Mouse (Mus musculus): ENCODE results near the gene Acat1. TPM values are rescaled to one million over a fixed set of nuclear protein-coding genes. Genes with fewer than 3 reads are reported as not detected.

The Acat1 gene
- polyA plus RNA-seq, 1 experiment = 28.3 TPM

DNA sequence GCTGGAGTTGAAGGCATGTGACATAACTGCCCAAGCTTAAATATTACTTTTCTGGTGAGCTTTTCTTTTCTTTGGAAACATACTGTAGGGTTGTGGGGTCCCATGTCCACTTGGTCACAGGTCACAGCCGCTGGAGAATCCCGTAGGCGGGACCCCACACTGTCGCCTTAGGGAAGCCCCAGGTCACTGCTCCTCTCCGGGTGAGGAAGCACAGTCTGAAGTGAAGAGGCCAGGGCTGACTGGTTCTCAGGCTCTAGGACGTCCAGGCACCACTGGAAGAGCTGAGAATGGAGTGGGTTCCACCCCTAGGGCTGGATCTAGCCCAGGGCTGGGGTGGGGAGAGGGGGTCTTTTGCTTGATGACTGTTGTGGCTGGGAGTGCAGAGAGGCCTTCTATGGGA lies 11.6 kb downstream of the Acat1 start:
- Histone ChIP-seq H3K79me3 (ENCODE audit: low read depth) (peaks cover 7% of the 10 kb centered on the region), H3K27me3 (ENCODE audit: control insufficient read depth, insufficient read depth, insufficient read length) (no peaks in the 10 kb centered on the region), H3K36me3 (ENCODE audit: control insufficient read depth, insufficient read depth) (peaks cover 4% of the 10 kb centered on the region), H3K4me3 (ENCODE audit: insufficient read depth, poor library complexity, severe bottlenecking) (no peak overlapping the region), H3ac (ENCODE audit: control insufficient read depth, insufficient read length, low read depth) (no peak overlapping the region), H3K79me2 (ENCODE audit: control insufficient read depth, insufficient read depth) (peaks cover 23% of the 10 kb centered on the region)
- no peak for TF ChIP-seq FOSL1 (IDR thresholded peaks at IDR 0.05; ENCODE audit: insufficient read depth, low read length, poor library complexity, severe bottlenecking)
- no peak for TF ChIP-seq USF1 (IDR thresholded peaks at IDR 0.05; ENCODE audit: low read depth)
- TF ChIP-seq MAX (IDR thresholded peaks at IDR 0.05) = no peak
- TF ChIP-seq CTCF (IDR thresholded peaks at IDR 0.05; ENCODE audit: control insufficient read depth, insufficient read depth, insufficient read length) = no peak
- no peak for TF ChIP-seq MYOG (IDR thresholded peaks at IDR 0.05; ENCODE audit: control insufficient read depth, extremely low read depth, insufficient read length)
- no peak for TF ChIP-seq CEBPB (IDR thresholded peaks at IDR 0.05; ENCODE audit: low read depth)
- TF ChIP-seq MYOD1 (IDR thresholded peaks at IDR 0.05; ENCODE audit: control insufficient read depth, insufficient read length, low read depth) = no peak

DNA sequence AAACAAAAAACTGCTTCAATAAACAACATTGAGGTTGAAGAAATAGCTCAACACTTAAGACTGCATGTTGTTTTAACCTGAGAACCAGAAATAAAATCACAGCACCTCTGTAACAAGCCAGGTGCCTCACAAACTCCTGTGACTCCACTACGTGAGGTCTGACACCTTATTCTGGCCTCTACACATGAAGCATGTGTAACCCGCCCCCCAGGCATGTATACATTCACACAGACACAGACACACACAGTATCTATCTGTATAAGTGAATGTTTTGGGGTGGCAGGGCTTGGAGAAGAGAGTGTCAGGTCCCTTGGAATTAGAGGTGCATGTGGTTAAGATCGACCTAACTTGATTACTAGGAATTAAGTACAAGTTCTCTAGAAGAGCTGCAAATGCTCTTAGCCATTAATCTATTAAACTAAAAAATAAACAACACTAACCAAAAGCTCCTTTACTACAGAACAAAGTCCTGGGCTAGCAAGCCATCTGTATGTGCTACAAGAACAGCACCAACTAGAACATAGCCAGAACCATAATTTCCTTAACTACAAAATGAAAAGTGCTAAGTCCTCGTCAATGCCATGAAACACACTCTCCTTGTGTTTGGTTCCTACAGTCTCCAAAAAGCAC lies 13.1 kb downstream of the Acat1 start:
- Histone ChIP-seq H3K36me3 (ENCODE audit: control insufficient read depth, insufficient read depth) (peaks cover 10% of the 10 kb centered on the region), H3K27me3 (ENCODE audit: control insufficient read depth, insufficient read depth, insufficient read length) (no peaks in the 10 kb centered on the region), H3K79me2 (ENCODE audit: control insufficient read depth, insufficient read depth) (peaks cover 17% of the 10 kb centered on the region), H3K4me3 (ENCODE audit: insufficient read depth, poor library complexity, severe bottlenecking) (no peak overlapping the region), H3K79me3 (ENCODE audit: low read depth) (peaks cover 7% of the 10 kb centered on the region), H3ac (ENCODE audit: control insufficient read depth, insufficient read length, low read depth) (no peak overlapping the region)
- TF ChIP-seq FOSL1 (IDR thresholded peaks at IDR 0.05; ENCODE audit: insufficient read depth, low read length, poor library complexity, severe bottlenecking) (no peak), USF1 (IDR thresholded peaks at IDR 0.05; ENCODE audit: low read depth) (no peak), CTCF (IDR thresholded peaks at IDR 0.05; ENCODE audit: control insufficient read depth, insufficient read depth, insufficient read length) (no peak)

DNA sequence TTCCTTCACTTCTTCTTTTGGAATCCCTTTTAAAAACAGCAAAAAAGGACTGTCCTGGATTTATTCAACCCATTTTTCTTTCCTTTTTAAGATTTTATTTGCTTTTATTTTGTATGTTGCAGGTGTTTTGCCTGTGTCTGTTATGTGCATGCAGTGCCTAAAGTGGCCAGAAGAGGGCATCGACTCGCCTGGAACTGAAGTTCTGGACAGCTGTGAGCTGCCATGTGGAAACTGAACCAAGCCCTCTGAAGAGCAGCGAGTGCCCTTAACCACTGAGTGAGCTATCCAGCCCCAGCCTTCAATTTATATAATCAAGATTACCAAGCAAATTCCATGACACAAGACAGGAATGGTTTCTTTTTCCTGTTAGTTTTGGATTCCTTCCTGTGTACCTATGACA lies 15.4 kb downstream of the Acat1 start:
- Histone ChIP-seq H3K36me3 (ENCODE audit: control insufficient read depth, insufficient read depth) (peaks cover 20% of the 10 kb centered on the region), H3K79me3 (ENCODE audit: low read depth) (no peaks in the 10 kb centered on the region)
- TF ChIP-seq FOSL1 (IDR thresholded peaks at IDR 0.05; ENCODE audit: insufficient read depth, low read length, poor library complexity, severe bottlenecking) = no peak
- TF ChIP-seq MYOG (IDR thresholded peaks at IDR 0.05; ENCODE audit: control insufficient read depth, extremely low read depth, insufficient read length) = no peak
- TF ChIP-seq MYOD1 (IDR thresholded peaks at IDR 0.05; ENCODE audit: control insufficient read depth, insufficient read length, low read depth) = no peak
- TF ChIP-seq CTCF (IDR thresholded peaks at IDR 0.05; ENCODE audit: control insufficient read depth, insufficient read depth, insufficient read length) = peak; percentile 68
- no peak for TF ChIP-seq MAX (IDR thresholded peaks at IDR 0.05)
- TF ChIP-seq CEBPB (IDR thresholded peaks at IDR 0.05; ENCODE audit: low read depth) = no peak
- no peak for TF ChIP-seq USF1 (IDR thresholded peaks at IDR 0.05; ENCODE audit: low read depth)

DNA sequence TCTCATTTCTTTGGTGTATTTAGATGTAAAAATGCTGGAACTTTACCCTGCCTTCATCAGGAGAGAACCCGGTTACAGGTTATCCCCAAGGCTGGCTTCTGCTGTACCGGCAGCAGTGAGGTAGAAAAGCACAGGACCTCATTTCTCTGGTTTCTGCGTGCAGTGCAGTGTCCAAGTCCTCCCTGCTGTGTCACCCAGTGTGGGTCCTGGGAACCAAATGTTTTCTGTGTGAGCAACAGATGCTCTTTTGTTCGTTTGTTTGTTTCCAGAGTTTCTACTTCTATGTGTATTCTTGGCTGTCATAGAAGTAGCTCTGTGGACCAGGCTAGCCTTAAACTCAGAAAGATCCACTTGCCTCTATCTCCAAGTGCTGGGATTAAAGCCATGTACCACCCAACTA lies 28.3 kb downstream of the Acat1 start:
- H3K4me3 ChIP-seq (ENCODE audit: insufficient read depth, poor library complexity, severe bottlenecking) = no peak overlapping the region
- H3K79me3 ChIP-seq (ENCODE audit: low read depth) = no peaks in the 10 kb centered on the region
- peaks cover 58% of the 10 kb centered on the region for H3K36me3 ChIP-seq (ENCODE audit: control insufficient read depth, insufficient read depth)
- H3ac ChIP-seq (ENCODE audit: control insufficient read depth, insufficient read length, low read depth) = no peak overlapping the region
- H3K79me2 ChIP-seq (ENCODE audit: control insufficient read depth, insufficient read depth) = no peaks in the 10 kb centered on the region
- no peaks in the 10 kb centered on the region for H3K27me3 ChIP-seq (ENCODE audit: control insufficient read depth, insufficient read depth, insufficient read length)
- TF ChIP-seq MAX (IDR thresholded peaks at IDR 0.05) (no peak), CTCF (IDR thresholded peaks at IDR 0.05; ENCODE audit: control insufficient read depth, insufficient read depth, insufficient read length) (no peak), USF1 (IDR thresholded peaks at IDR 0.05; ENCODE audit: low read depth) (no peak), MYOD1 (IDR thresholded peaks at IDR 0.05; ENCODE audit: control insufficient read depth, insufficient read length, low read depth) (no peak), CEBPB (IDR thresholded peaks at IDR 0.05; ENCODE audit: low read depth) (no peak), FOSL1 (IDR thresholded peaks at IDR 0.05; ENCODE audit: insufficient read depth, low read length, poor library complexity, severe bottlenecking) (no peak), MYOG (IDR thresholded peaks at IDR 0.05; ENCODE audit: control insufficient read depth, extremely low read depth, insufficient read length) (no peak)

More for the DNA sequence above, 15.4 kb downstream of the Acat1 start:
- Histone ChIP-seq H3K4me3 (ENCODE audit: insufficient read depth, poor library complexity, severe bottlenecking) (no peak overlapping the region), H3K27me3 (ENCODE audit: control insufficient read depth, insufficient read depth, insufficient read length) (no peaks in the 10 kb centered on the region), H3ac (ENCODE audit: control insufficient read depth, insufficient read length, low read depth) (no peak overlapping the region), H3K79me2 (ENCODE audit: control insufficient read depth, insufficient read depth) (peaks cover 6% of the 10 kb centered on the region)

DNA sequence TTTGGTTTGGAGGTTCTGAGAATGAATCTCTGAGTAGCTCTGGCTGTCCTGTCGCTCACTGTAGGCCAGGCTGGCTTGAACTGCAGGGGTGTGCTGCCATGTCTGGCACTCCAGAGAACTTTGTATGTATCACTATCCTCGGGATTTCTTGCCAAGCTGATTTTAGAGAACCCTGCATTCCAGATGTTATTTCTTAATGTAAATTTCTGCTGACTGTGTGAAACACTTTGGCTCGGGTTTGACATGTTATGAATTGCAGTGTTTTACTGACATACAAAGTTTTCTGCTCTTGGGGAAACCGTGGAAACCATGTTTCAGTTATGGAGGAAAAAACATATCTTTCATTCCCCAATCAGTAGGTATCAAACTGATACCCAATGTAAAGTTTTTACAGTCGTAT lies 34.5 kb downstream of the Acat1 start:
- TF ChIP-seq USF1 (IDR thresholded peaks at IDR 0.05; ENCODE audit: low read depth) = no peak
- no peak for TF ChIP-seq MYOG (IDR thresholded peaks at IDR 0.05; ENCODE audit: control insufficient read depth, extremely low read depth, insufficient read length)
- TF ChIP-seq FOSL1 (IDR thresholded peaks at IDR 0.05; ENCODE audit: insufficient read depth, low read length, poor library complexity, severe bottlenecking) = no peak
- TF ChIP-seq MYOD1 (IDR thresholded peaks at IDR 0.05; ENCODE audit: control insufficient read depth, insufficient read length, low read depth) = no peak
- TF ChIP-seq MAX (IDR thresholded peaks at IDR 0.05) = no peak
- TF ChIP-seq CEBPB (IDR thresholded peaks at IDR 0.05; ENCODE audit: low read depth) = no peak
- no peak for TF ChIP-seq CTCF (IDR thresholded peaks at IDR 0.05; ENCODE audit: control insufficient read depth, insufficient read depth, insufficient read length)
- Histone ChIP-seq H3K36me3 (ENCODE audit: control insufficient read depth, insufficient read depth) (peaks cover 45% of the 10 kb centered on the region), H3K4me3 (ENCODE audit: insufficient read depth, poor library complexity, severe bottlenecking) (no peak overlapping the region), H3K79me3 (ENCODE audit: low read depth) (no peaks in the 10 kb centered on the region), H3ac (ENCODE audit: control insufficient read depth, insufficient read length, low read depth) (no peak overlapping the region), H3K79me2 (ENCODE audit: control insufficient read depth, insufficient read depth) (no peaks in the 10 kb centered on the region), H3K27me3 (ENCODE audit: control insufficient read depth, insufficient read depth, insufficient read length) (no peaks in the 10 kb centered on the region)
